Mouse (Mus musculus): ENCODE measurements around the gene Gm21149.
"Not testable (repeated sequence)": the region's sequence is repeated elsewhere in the genome, so short reads cannot be mapped to it uniquely, and the experiment has no call there.

Gene Gm21149

GRCm38 (mm10) chr5:15476423-15476822 is at the start of gene Gm21149:
Gene Gm21149 (minus strand): TSS chr5:15476523.
- DNase-seq (ENCODE audit: low spot score in 2 of 2), result not testable (repeated sequence)

- peak in 1 of 2 experiments; percentile 11 for DNase-seq (ENCODE audit: low spot score in 2 of 2)
These were observed 46.1 kb upstream of the Gm21149 start for GRCm38 (mm10) chr5:15522470-15522869.

- DNase-seq (ENCODE audit: low spot score in 2 of 2), result not testable (repeated sequence)
These were observed 45.7 kb upstream of the Gm21149 start for GRCm38 (mm10) chr5:15522028-15522427.

- DNase-seq (ENCODE audit: low spot score in 2 of 2), result not testable (repeated sequence)
These were observed 44.1 kb upstream of the Gm21149 start for GRCm38 (mm10) chr5:15520418-15520817.

GRCm38 (mm10) chr5:15517150-15517549 is 40.8 kb upstream of the Gm21149 start:
- not testable (repeated sequence) for DNase-seq (ENCODE audit: low spot score in 2 of 2)

GRCm38 (mm10) chr5:15512236-15512635 is 35.9 kb upstream of the Gm21149 start:
- DNase-seq (ENCODE audit: low spot score in 2 of 2), result not testable (repeated sequence)

- not testable (repeated sequence) for DNase-seq (ENCODE audit: low spot score in 2 of 2)
These were observed 33.6 kb upstream of the Gm21149 start for GRCm38 (mm10) chr5:15509911-15510310.

- not testable (repeated sequence) for DNase-seq (ENCODE audit: low spot score in 2 of 2)
These were observed 32.4 kb upstream of the Gm21149 start for GRCm38 (mm10) chr5:15508460-15509451.

- DNase-seq (ENCODE audit: low spot score in 2 of 2), result not testable (repeated sequence)
These were observed 31.6 kb upstream of the Gm21149 start for GRCm38 (mm10) chr5:15507757-15508459.

GRCm38 (mm10) chr5:15507309-15507619 is 30.9 kb upstream of the Gm21149 start:
- DNase-seq (ENCODE audit: low spot score in 2 of 2), result no peak

- no peak for DNase-seq (ENCODE audit: low spot score in 2 of 2)
These were observed 30.4 kb upstream of the Gm21149 start for GRCm38 (mm10) chr5:15506575-15507308.

- peak in 1 of 2 experiments; percentile 19 for DNase-seq (ENCODE audit: low spot score in 2 of 2)
These were observed 22.6 kb upstream of the Gm21149 start for GRCm38 (mm10) chr5:15498774-15499400.

- not testable (repeated sequence) for DNase-seq (ENCODE audit: low spot score in 2 of 2)
These were observed 22.0 kb upstream of the Gm21149 start for GRCm38 (mm10) chr5:15498350-15498749.

- DNase-seq (ENCODE audit: low spot score in 2 of 2), result not testable (repeated sequence)
These were observed 14.6 kb upstream of the Gm21149 start for GRCm38 (mm10) chr5:15490934-15491333.

- no peak for DNase-seq (ENCODE audit: low spot score in 2 of 2)
These were observed 12.4 kb upstream of the Gm21149 start for GRCm38 (mm10) chr5:15488743-15489142.

- not testable (repeated sequence) for DNase-seq (ENCODE audit: low spot score in 2 of 2)
These were observed 8.3 kb upstream of the Gm21149 start for GRCm38 (mm10) chr5:15484616-15485015.

GRCm38 (mm10) chr5:15483576-15483975 is 7.3 kb upstream of the Gm21149 start:
- DNase-seq (ENCODE audit: low spot score in 2 of 2), result not testable (repeated sequence)

GRCm38 (mm10) chr5:15482815-15483214 is 6.5 kb upstream of the Gm21149 start:
- DNase-seq (ENCODE audit: low spot score in 2 of 2), result peak; percentile 10 to 15

GRCm38 (mm10) chr5:15470141-15470540 is 6.2 kb downstream of the Gm21149 start:
- not testable (repeated sequence) for DNase-seq (ENCODE audit: low spot score in 2 of 2)

GRCm38 (mm10) chr5:15467768-15468167 is 8.6 kb downstream of the Gm21149 start:
- DNase-seq (ENCODE audit: low spot score in 2 of 2), result not testable (repeated sequence)

GRCm38 (mm10) chr5:15466218-15466617 is 10.1 kb downstream of the Gm21149 start:
- DNase-seq (ENCODE audit: low spot score in 2 of 2), result not testable (repeated sequence)
